In genomic region chr10:41149307-41149706, GRCm38 (mm10) we compare ENCODE assay signal across 19 mouse cellular contexts.
DNase-seq lines count a peak whose midpoint lies in the region; ATAC-seq and TF ChIP-seq lines count a peak whose summit lies in the region.
"Had no signal": no experiment of that assay in that cellular context is flagged by ENCODE, and none has a peak within 500 bp of the region (broad histone marks: within the 10 kb centered on the region; RNA-seq: fewer than 3 reads in every experiment).

No protein-coding gene starts in this region.

- no peak; the same call in 1 of the 2 replicates for TF ChIP-seq EP300 in liver, embryonic 14.5 days (IDR thresholded peaks at IDR 0.05; ENCODE audit: low read depth)

- H3K4me3 ChIP-seq in liver, embryonic 14.5 days (ENCODE audit: insufficient read depth in 1 of 2, low read depth in 2 of 2, low read length in 2 of 2) = no peak overlapping the region
- H3K4me3 ChIP-seq in liver, embryonic 12.5 days = no peak overlapping the region
- no peak overlapping the region for H3K4me3 ChIP-seq in midbrain, embryonic 11.5 days (ENCODE audit: low read depth, low read length)
- H3K4me3 ChIP-seq: embryonic facial prominence, embryonic 10.5 days; erythroblast, embryonic 14.5 days; forebrain, embryonic 15.5 days; heart, embryonic 12.5 days; hindbrain, embryonic 10.5 days had no signal

- WGBS in liver, embryonic 14.5 days (ENCODE audit: insufficient replicate concordance) = 65% methylated on average over 3 of the region's 3 CpGs
- 76% methylated on average over 3 of the region's 3 CpGs for WGBS in liver, embryonic 12.5 days (ENCODE audit: insufficient replicate concordance)
- WGBS in midbrain, embryonic 11.5 days = 82% methylated on average over 3 of the region's 3 CpGs

- peak in 1 of 3 experiments; percentile 31 for DNase-seq in liver, embryonic 14.5 days (ENCODE audit: low read depth in 3 of 3, low spot score in 3 of 3)
- DNase-seq in spleen, adult 12 weeks (ENCODE audit: low spot score) = peak; percentile 14
- no peak for DNase-seq in spleen, postnatal 14 days (ENCODE audit: low spot score in 2 of 2)
- no peak for DNase-seq in midbrain, embryonic 11.5 days (ENCODE audit: low spot score, missing footprints)
- DNase-seq in urinary bladder, postnatal 10 days (ENCODE audit: low spot score) = no peak
- DNase-seq: adrenal gland, adult 8-10 months; adrenal gland, postnatal 36 days; cerebellum, adult 2 months; cerebellum, postnatal 10 days; gastrocnemius, postnatal 10 days had no signal

- ATAC-seq in liver, embryonic 14.5 days (ENCODE audit: insufficient read depth) = no peak
- no peak for ATAC-seq in liver, embryonic 12.5 days
- ATAC-seq in erythroblast, adult 5-6 weeks (replicated peaks; ENCODE audit: low FRiP score, poor library complexity, severe bottlenecking) = peak; percentile 68
- ATAC-seq in midbrain, embryonic 11.5 days (ENCODE audit: low FRiP score) = no peak
- ATAC-seq: forebrain, embryonic 15.5 days had no signal

- H3K4me2 ChIP-seq in liver, embryonic 14.5 days (ENCODE audit: low read depth) = no peak overlapping the region
- H3K4me2 ChIP-seq in liver, embryonic 12.5 days = no peak overlapping the region
- H3K4me2 ChIP-seq in midbrain, embryonic 11.5 days = no peak overlapping the region
- H3K4me2 ChIP-seq: forebrain, embryonic 15.5 days; heart, embryonic 12.5 days; hindbrain, embryonic 14.5 days had no signal

- TF ChIP-seq CTCF in liver, embryonic 14.5 days (IDR thresholded peaks at IDR 0.05; ENCODE audit: low read depth) = no peak

- no peaks in the 10 kb centered on the region for H3K9me3 ChIP-seq in liver, embryonic 14.5 days (ENCODE audit: control insufficient read depth, low read length)
- no peaks in the 10 kb centered on the region for H3K9me3 ChIP-seq in liver, embryonic 12.5 days (replicated peaks)
- no peaks in the 10 kb centered on the region for H3K9me3 ChIP-seq in midbrain, embryonic 11.5 days (ENCODE audit: control insufficient read depth, low read length)
- H3K9me3 ChIP-seq: embryonic facial prominence, embryonic 10.5 days; forebrain, embryonic 15.5 days; heart, embryonic 12.5 days; hindbrain, embryonic 10.5 days had no signal

- no peaks in the 10 kb centered on the region for H3K36me3 ChIP-seq in liver, embryonic 14.5 days (replicated peaks; ENCODE audit: control insufficient read depth, insufficient read depth, low read depth)
- no peaks in the 10 kb centered on the region for H3K36me3 ChIP-seq in liver, embryonic 12.5 days
- H3K36me3 ChIP-seq in midbrain, embryonic 11.5 days (ENCODE audit: control insufficient read depth, insufficient read depth, low read length) = no peaks in the 10 kb centered on the region
- H3K36me3 ChIP-seq: embryonic facial prominence, embryonic 10.5 days; forebrain, embryonic 15.5 days; heart, embryonic 12.5 days; hindbrain, embryonic 10.5 days had no signal

- no peak overlapping the region for H3K27ac ChIP-seq in liver, embryonic 14.5 days
- no peak overlapping the region for H3K27ac ChIP-seq in liver, embryonic 12.5 days
- no peak overlapping the region for H3K27ac ChIP-seq in midbrain, embryonic 11.5 days (ENCODE audit: low read depth, low read length)
- H3K27ac ChIP-seq: embryonic facial prominence, embryonic 10.5 days; forebrain, embryonic 15.5 days; hindbrain, embryonic 10.5 days; hindbrain, embryonic 14.5 days had no signal

- peaks cover 5 to 29% of the 10 kb centered on the region in 2 experiments; a peak in 3 of 4 replicates for H3K4me1 ChIP-seq in liver, embryonic 14.5 days (replicated peaks; ENCODE audit: control insufficient read depth in 2 of 2, insufficient read depth in 2 of 2, low read length in 1 of 2)
- peaks cover 32% of the 10 kb centered on the region for H3K4me1 ChIP-seq in liver, embryonic 12.5 days
- H3K4me1 ChIP-seq in midbrain, embryonic 11.5 days (ENCODE audit: control insufficient read depth, insufficient read depth, low read length) = no peaks in the 10 kb centered on the region
- H3K4me1 ChIP-seq: embryonic facial prominence, embryonic 10.5 days; forebrain, embryonic 15.5 days; heart, embryonic 12.5 days had no signal

- H3K27me3 ChIP-seq in liver, embryonic 14.5 days (ENCODE audit: control insufficient read depth, insufficient read depth, low read length) = no peaks in the 10 kb centered on the region; the same call in 1 of the 2 replicates
- peaks cover 30% of the 10 kb centered on the region for H3K27me3 ChIP-seq in liver, embryonic 12.5 days (replicated peaks)
- no peaks in the 10 kb centered on the region; the same call in 1 of the 2 replicates for H3K27me3 ChIP-seq in midbrain, embryonic 11.5 days (ENCODE audit: control insufficient read depth, insufficient read depth, low read length)
- H3K27me3 ChIP-seq: CH12.LX; forebrain, embryonic 15.5 days had no signal

- peak overlapping the region; percentile 7; the same call in 1 of the 2 replicates for H3K9ac ChIP-seq in liver, embryonic 14.5 days (replicated peaks)
- no peak overlapping the region for H3K9ac ChIP-seq in liver, embryonic 12.5 days
- H3K9ac ChIP-seq in midbrain, embryonic 11.5 days (ENCODE audit: low read length) = no peak overlapping the region
- H3K9ac ChIP-seq: forebrain, embryonic 15.5 days; heart, embryonic 12.5 days; hindbrain, embryonic 14.5 days had no signal
